Mouse (Mus musculus): ENCODE measurements at regions not wholly inside any gene's neighbourhood (a gene's known extent, or its start where the extent isn't known, plus 50 kb on each side); places are given as distances from the start of the nearest gene placed in this dataset.

DNA sequence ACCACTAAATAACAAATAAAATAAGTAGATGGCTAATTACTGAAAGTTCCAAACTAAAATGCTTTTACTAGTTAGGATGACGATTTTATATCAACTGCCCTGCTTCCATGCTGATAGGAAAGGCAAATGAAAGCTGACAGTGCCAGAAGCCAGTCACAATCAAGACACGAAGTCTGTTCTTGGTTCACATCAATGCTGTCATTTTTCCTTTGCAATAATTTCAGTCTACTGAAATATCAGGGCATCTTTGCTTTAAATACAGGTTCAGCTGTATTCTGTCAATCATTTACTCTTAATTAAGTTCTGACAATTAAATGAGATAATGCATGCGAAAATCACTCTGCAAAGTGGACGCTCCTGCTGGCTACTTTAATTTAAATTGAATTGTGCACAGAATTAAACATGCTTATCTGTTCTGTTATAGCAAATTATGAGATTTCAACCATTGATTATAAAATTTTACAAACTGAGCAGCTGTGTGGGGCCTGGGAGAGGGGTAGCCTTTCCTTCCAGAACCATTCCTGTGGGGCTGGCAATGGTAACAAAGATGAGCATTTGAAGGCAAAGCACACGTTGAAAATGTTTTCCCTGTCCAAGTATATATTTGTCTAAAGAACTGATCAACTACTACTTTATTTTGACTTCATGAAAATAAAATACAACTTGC lies 160.1 kb upstream of the Cttnbp2 start:
- no peak for DNase-seq

GRCm38 (mm10) chr6:18677131-18677530 lies 162.5 kb upstream of the Cttnbp2 start:
- DNase-seq, result no peak

- DNase-seq, result no peak
Measured at GRCm38 (mm10) chr6:18680712-18681111, 166.1 kb upstream of the Cttnbp2 start.

DNA sequence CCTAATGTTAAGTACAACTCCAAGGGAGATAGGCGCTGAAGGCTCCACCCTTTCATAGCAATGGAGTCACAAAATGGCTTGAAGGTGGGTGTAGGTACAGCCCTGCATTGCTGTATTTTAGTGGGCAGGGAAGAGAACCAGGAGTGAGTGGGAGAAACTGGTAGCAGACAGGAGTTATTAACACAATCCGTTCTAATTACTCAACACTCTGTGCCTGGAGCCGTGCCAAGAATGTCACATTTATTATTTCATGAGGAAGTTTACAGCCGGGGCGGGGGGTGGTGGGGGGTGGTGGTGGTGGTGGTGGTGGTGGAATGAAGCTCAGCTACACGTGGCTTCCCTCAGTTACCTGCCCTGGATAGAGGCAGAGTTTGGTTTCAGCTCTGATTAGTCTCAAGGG lies 166.3 kb upstream of the Lsm8 start:
- DNase-seq, result peak; percentile 2 to 6

DNA sequence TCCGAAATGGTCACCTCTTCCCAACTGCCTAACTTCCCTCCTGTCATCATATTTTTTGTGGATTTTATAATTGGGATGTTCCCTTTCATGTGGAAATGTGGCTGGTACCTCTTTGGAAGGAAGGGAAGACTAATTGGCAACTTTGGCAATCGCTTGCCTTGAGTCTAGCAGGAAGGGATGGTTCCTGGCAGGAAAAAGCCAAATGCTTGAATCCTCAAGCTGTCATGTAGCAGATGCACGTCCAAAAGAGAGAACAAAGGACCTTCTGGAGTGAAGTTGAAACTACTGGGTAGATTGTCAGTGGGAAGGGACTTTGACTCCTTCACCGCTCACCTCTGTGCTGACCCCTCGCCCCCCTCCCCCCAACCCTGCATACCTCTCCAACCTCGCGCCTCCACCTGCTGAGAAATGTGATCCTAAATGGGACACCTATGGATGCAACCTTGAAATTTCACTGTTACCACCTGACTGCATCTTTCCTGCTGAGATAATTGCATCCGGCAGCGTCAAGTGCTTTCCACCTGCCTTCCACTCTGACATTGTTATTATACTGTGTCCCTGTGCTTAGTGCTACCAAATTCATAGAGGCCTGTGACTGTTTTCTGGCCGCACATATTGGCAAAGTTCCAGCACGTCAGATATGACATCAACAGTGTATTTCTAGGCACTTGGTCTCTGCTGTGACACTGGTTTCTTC lies 159.6 kb upstream of the Lsm8 start:
- no peak for DNase-seq

DNA sequence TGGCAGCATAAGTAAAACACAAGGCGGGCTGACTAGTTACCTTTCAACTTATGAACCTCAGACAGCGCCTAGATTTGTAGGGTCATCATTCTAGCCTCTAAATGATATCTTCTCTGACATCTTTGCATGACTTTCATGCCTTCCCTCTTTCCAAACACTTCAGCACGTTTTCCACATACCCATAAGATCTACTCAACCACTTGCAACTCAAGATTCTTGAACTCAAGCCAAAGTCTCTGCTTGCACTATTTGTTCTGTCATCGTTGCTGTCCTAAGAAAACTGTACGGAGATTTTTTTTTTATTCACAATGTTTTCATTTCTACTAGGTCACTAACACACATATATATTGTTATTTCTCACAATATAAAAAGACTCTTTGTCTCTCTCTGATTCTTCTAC lies 150.8 kb upstream of the Lsm8 start:
- no peak for DNase-seq

- DNase-seq, result peak in 1 of 2 experiments; percentile 8
Measured at GRCm38 (mm10) chr6:18698989-18699728, 149.2 kb upstream of the Lsm8 start.

- no peak for DNase-seq
Measured at GRCm38 (mm10) chr6:18699729-18700386, 148.5 kb upstream of the Lsm8 start.

GRCm38 (mm10) chr6:18710763-18711162 lies 137.6 kb upstream of the Lsm8 start:
- DNase-seq, result no peak

DNA sequence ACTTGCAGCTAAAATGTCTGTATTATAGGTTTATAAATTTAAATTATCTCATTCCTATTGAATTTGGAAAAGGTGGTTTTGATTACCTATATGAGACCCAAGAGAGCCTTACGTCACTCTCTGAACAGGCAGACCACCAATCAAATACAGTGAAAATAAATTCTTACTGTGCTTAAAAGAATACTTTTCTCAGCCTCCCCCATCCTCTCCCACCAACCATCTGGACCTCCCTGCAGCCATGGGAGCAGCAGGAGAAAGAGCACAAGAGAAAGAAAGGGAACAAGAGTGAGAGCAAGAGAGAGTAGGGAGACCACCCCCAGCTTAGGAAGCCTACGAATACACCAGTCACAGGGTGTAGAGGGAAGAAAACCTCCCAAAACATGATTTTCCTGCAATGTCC lies 99.5 kb upstream of the Lsm8 start:
- no peak for DNase-seq

DNA sequence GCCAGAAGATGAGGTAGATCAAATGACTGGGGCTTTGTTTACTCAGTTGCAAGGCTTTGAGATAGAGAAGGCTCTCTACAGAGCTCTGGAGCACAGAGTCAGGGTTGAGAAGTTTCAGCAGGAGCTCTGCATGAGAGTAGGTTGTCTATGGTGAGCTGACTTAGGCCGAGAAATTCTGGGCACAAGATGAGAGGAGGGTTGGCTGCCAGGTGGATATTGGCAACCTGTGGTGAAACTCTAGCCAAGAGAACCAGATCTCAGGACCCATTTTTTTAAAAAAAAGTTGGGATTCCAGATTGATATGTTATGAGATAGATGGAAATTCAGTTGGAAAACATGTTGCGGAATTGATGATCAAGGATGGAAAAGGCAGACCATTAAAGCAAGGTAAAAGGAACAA lies 83.8 kb upstream of the Lsm8 start:
- no peak for DNase-seq

DNA sequence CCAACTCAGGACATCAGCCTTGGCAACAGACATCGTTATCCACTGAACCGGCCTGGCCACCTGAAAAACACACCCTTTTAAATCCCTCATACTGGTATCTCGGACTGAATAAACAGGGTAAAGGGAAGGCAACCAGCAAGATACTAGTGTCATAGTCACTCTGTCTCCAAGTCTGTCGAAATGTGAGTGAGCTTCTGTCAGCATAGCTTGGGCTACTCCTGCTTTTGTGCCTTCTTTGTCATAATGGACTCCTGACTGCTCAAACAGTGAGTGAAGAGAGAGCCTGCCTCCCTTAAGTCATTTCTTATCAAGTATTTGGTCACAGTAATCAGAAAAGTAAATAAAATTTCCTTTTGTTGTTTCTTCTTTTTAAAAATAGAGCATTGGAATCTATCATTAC lies 53.0 kb upstream of the Lsm8 start:
- DNase-seq, result no peak

DNA sequence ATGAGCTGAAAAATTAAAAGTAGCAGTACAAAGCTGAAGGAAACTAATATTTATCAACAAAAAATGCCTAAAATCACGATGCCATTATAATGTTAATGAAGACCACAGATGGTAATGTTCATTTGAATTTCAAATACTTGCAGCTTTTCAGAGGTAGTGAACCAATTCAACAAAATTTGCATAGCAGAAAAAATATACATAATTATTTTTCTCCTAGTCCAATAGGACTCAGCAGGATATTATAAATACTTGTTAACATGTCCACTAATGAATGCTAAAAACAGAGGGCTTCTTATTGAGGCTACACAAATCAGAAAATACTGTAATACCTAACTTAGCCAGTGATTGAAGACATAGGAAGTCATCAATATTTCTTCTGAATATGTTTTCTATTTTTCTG lies 52.5 kb upstream of the Lsm8 start:
- no peak for DNase-seq

- no peak for DNase-seq
Measured at GRCm38 (mm10) chr6:18796540-18796939, 51.8 kb upstream of the Lsm8 start.

Data from kidney, postnatal 36 days (tissue).